Comparison of ENCODE assay signal across 29 mouse cellular contexts in the genomic region with DNA sequence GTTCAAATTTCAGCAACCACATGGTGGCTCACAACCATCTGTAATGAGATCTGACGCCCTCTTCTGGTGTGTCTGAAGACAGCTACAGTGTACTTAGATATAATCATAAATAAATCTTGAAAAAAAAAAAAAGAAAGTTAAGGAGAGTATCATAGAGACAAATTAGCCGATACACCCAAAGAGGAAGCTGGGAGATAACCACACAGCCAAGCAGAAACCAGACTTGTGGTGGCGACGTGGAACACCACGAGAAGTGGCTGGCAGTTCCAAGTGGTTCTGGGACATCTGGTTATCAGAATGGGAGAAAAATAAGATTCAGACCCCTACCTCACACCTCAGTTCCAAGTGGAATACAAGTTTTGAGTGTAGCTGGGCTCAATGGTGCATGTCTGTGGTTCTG. TPM values are rescaled to one million over a fixed set of nuclear protein-coding genes. Genes with fewer than 3 reads are reported as not detected.
DNase-seq lines count a peak whose midpoint lies in the region; ATAC-seq and TF ChIP-seq lines count a peak whose summit lies in the region.
"Had no signal": no experiment of that assay in that cellular context is flagged by ENCODE, and none has a peak within 500 bp of the region (broad histone marks: within the 10 kb centered on the region; RNA-seq: fewer than 3 reads in every experiment).

No protein-coding gene starts in this region.

- peak; percentile 18; the same call in 1 of the 2 replicates for TF ChIP-seq CTCF in heart, adult 2 months (IDR thresholded peaks at IDR 0.05)

- intact Hi-C loops in heart, adult 2 months (cut with DNase I) = no loop called here

- H3K79me2 ChIP-seq in heart, adult 2 months (replicated peaks; ENCODE audit: control insufficient read depth, insufficient read depth, low read length) = no peaks in the 10 kb centered on the region

- H3K4me3 ChIP-seq in heart, adult 2 months = no peak overlapping the region
- H3K4me3 ChIP-seq: embryonic facial prominence, embryonic 12.5 days; embryonic facial prominence, embryonic 15.5 days; heart, embryonic 12.5 days; heart, embryonic 15.5 days; hindbrain, embryonic 10.5 days; hindbrain, embryonic 13.5 days had no signal

- no peak overlapping the region for H3K9ac ChIP-seq in heart, adult 2 months (ENCODE audit: low read depth, low read length)
- H3K9ac ChIP-seq: embryonic facial prominence, embryonic 12.5 days; embryonic facial prominence, embryonic 15.5 days; heart, embryonic 12.5 days; heart, embryonic 15.5 days; hindbrain, embryonic 13.5 days had no signal

- no peaks in the 10 kb centered on the region for H3K27me3 ChIP-seq in heart, adult 2 months (ENCODE audit: control insufficient read depth, insufficient read depth, low read length)
- H3K27me3 ChIP-seq: embryonic facial prominence, embryonic 12.5 days; embryonic facial prominence, embryonic 15.5 days; heart, embryonic 12.5 days; heart, embryonic 15.5 days; hindbrain, embryonic 13.5 days had no signal

- no peak overlapping the region for H3K27ac ChIP-seq in heart, adult 2 months
- H3K27ac ChIP-seq: embryonic facial prominence, embryonic 12.5 days; embryonic facial prominence, embryonic 15.5 days; heart, embryonic 15.5 days; hindbrain, embryonic 10.5 days; hindbrain, embryonic 13.5 days; hindbrain, postnatal 0 days had no signal

- no peak for DNase-seq in heart, adult 2 months
- DNase-seq in heart, adult 8-10 months (ENCODE audit: low spot score) = no peak
- peak; percentile 47 for DNase-seq in 416B (ENCODE audit: low read depth)
- DNase-seq in lung, postnatal 14 days = no peak
- no peak for DNase-seq in ovary, postnatal 36 days (ENCODE audit: low spot score)
- DNase-seq: adrenal gland, adult 8-10 months; adrenal gland, postnatal 25 days; B cell, adult 2 months; cerebellum, adult 18-20 months; cerebellum, adult 9-10 months; cerebellum, postnatal 14 days; gastrocnemius, postnatal 25 days; heart, postnatal 10 days; heart, postnatal 36 days had no signal

- H3K36me3 ChIP-seq in heart, adult 2 months (ENCODE audit: control insufficient read depth, insufficient read depth, low read length) = no peaks in the 10 kb centered on the region
- H3K36me3 ChIP-seq: embryonic facial prominence, embryonic 12.5 days; embryonic facial prominence, embryonic 15.5 days; G1E; heart, embryonic 12.5 days; heart, embryonic 15.5 days had no signal

- no peak for TF ChIP-seq EP300 in heart, adult 2 months (IDR thresholded peaks at IDR 0.05; ENCODE audit: insufficient read depth, low read depth, low read length)

- peak; percentile 59 for ATAC-seq in common myeloid progenitor, adult 5-6 weeks (replicated peaks; ENCODE audit: low read depth, poor library complexity, severe bottlenecking)
- ATAC-seq: activated CD4-positive, CD25-positive, alpha-beta regulatory T cell, adult 4 months; forebrain, embryonic 14.5 days; hindbrain, postnatal 0 days; inflammation-experienced regulatory T-cells, adult 6 months; intestine, embryonic 16.5 days had no signal

- WGBS in heart, adult 2 months = 69% methylated on average over 5 of the region's 5 CpGs

- no peak for TF ChIP-seq POLR2A in heart, adult 2 months (IDR thresholded peaks at IDR 0.05; ENCODE audit: insufficient read depth, low read depth, low read length)

- no peaks in the 10 kb centered on the region for H3K4me1 ChIP-seq in heart, adult 2 months (ENCODE audit: control insufficient read depth, insufficient read depth, low read length)
- H3K4me1 ChIP-seq: embryonic facial prominence, embryonic 12.5 days; embryonic facial prominence, embryonic 15.5 days; heart, embryonic 15.5 days had no signal

RNA-seq across cellular contexts. Expression of gene Fxyd2, which starts 12.8 kb away (rescaled TPM):
- 1 to 10 TPM; 2.8 to 3.3 TPM for total RNA-seq in heart, adult 2 months (2021)
- polyA plus RNA-seq in heart, adult 2 months (2012; rRNA removed) = 4.2 and 9.7 TPM in 2 replicates
- 1 to 10 TPM; 1.7 to 5.8 (median 3.9) TPM for total RNA-seq in heart, adult 8-10 months (2022)
- total RNA-seq in common myeloid progenitor, adult 5-6 weeks (2017) = 1.4 TPM in 1 of 2 replicates, not detected in the other
- total RNA-seq: CH12.LX had no signal
- polyA plus RNA-seq: G1E had no signal

RNA-seq across cellular contexts. Expression of gene Fxyd6, which starts 16.7 kb away (rescaled TPM):
- 10 to 100 TPM; 13.8 to 14.2 TPM for total RNA-seq in heart, adult 2 months (2021)
- 40.8 and 51.2 TPM in 2 replicates for polyA plus RNA-seq in heart, adult 2 months (2012; rRNA removed)
- 10 to 100 TPM; 14.4 to 22.4 (median 18.8) TPM for total RNA-seq in heart, adult 8-10 months (2022)
- not detected in 2 replicates for total RNA-seq in common myeloid progenitor, adult 5-6 weeks (2017)
- polyA plus RNA-seq: G1E had no signal

RNA-seq across cellular contexts. Expression of gene Dscaml1, which starts 39.7 kb away (rescaled TPM):
- total RNA-seq in heart, adult 2 months (2021) = not detected
- polyA plus RNA-seq in heart, adult 2 months (2012; rRNA removed) = 0.03 and 0.14 TPM in 2 replicates
- total RNA-seq in heart, adult 8-10 months (2022) = not detected
- total RNA-seq in common myeloid progenitor, adult 5-6 weeks (2017) = not detected in 2 replicates
- total RNA-seq: CH12.LX; gastrocnemius, adult 8-10 months; gastrocnemius, postnatal 25 days; heart, postnatal 10 days; heart, postnatal 36 days had no signal
- polyA plus RNA-seq: activated CD4-positive, CD25-positive, alpha-beta regulatory T cell, adult 4 months; G1E; inflammation-experienced regulatory T-cells, adult 6 months had no signal

Comparison
In these comparisons a context has a peak if more than half of its experiments do, and no peak if none do; other contexts are left out.
1. RNA of gene Fxyd6, which starts 16.7 kb away (total RNA-seq): 14.4 to 22.4 TPM in heart, adult 8-10 months and 13.8 to 14.2 TPM in heart, adult 2 months; not detected in common myeloid progenitor, adult 5-6 weeks; every median in the first group is over 10 times any median in the second.